Mouse (Mus musculus) left cerebral cortex, postnatal 4 days (tissue): ENCODE data around the gene Actbl2. TPM values are rescaled to one million over a fixed set of nuclear protein-coding genes. Genes with fewer than 3 reads are reported as not detected.

Experiments used
- DNase-seq: peaks from one replicate; pipeline ENCODE4 v3.0.0-alpha.2; 2022
- intact Hi-C: fragments of 180-260 bp; cut with DNase I; formaldehyde crosslinking; loops from one replicate; pipeline ENCODE4 v1.15.1; 2025
- total RNA-seq, 2 experiments: library from RNA; stranded (reverse); gene quantifications; 2 replicates each; pipeline ENCODE4 v1.2.3; 2021

Actbl2 gene
- total RNA-seq: not detected

DNA sequence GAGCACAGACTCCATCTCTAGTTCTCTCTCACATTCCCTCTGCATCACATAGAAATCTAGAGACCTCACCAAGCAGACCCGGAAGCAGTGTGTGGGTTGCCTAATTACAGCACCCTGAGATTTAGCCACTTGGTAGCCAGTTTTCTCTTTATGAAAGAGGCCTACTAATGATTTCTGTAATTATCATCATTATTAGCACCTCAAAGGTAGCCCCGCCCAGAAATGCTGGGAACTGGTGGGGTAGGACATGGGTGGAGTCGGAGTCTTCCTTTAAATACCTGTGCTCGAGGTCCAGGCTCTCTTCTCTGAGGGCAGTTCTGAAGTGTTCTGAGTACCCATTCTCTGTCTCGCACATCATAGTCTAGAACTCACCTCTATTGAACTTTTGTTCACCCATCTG lies at the start of gene Actbl2:
Gene Actbl2, plus strand, starts transcription at position 301 of the 400 bp plus-strand sequence.
- intact Hi-C loops: no loop called here

DNA sequence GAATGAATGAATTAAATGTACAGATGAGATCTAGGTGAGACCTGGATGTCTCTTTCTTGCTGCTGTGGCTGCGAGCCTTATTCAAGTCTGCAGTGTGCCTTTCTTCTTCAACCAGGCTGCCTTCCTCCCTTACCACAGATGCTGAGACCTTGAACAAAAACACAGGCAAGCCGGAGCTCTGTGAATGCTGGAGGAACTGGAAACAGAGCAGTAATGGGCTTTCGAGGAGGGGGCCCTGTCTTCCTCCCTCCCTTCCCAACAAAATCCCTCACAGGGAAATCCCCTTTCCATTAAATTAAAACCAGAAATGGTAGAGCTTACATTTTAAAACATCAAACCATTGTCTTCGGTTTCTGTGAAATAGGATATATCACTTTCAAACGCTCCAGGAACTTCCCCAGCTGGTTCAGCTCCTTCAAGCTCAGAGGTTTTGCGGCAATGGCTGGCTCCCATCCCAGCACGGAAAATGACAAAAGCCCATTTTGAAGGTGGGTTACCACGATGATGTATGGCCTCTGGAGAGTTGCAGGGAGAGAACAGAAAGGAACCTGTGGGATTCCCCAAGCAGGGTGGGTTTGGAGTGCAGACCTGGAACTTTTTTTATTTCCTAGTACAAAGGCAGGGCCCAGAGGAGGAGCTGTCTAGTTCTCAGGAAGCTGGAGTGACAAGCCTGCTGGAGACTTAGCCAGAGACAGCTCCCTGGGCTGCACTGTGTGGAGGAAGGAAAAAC lies 44.0 kb upstream of the Actbl2 start:
- DNase-seq: no peak
- intact Hi-C loops: no loop called here

More for the DNA sequence above, at the start of gene Actbl2:
- DNase-seq: no peak

DNA sequence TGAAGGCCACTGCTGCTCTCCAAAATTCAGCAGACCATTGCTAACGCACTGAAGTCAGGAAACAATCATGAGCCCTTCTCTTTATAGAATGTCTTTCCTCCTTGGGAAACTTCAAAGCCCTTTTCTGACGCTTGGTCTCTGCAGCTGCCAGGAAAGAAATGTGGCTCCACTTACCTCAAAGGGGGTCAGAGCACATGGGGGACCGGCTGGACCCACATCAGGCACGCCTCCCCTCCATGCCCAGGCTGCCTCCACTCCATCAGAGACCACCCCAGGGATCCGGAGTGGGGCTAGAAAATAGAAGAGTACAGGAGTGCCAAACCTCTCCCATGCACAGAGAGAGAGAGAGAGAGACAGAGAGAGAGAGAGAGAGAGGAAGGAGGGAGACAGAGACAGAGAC lies 26.0 kb upstream of the Actbl2 start:
- intact Hi-C loops: no loop called here

DNA sequence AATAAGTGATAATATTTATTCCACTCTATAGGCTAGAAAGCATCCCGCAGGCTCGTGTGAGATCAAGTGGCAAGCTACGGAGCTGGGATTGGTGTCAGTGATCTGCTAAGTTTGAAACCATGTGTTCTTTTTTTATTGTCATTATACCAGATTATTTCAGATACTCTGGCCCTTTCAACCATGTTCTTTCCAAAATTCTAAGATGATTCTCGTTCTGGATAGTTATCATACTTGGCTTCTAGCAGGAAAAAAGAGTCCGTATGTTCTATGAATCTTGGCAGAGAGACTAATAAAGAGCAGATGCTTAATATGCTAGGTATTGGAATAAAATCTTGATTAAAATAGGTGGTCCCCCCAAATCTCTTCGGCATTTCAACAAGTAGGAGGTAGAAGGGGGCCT lies 25.3 kb upstream of the Actbl2 start:
- intact Hi-C loops: no loop called here
- no peak for DNase-seq

More for the DNA sequence above, 26.0 kb upstream of the Actbl2 start:
- DNase-seq: no peak

DNA sequence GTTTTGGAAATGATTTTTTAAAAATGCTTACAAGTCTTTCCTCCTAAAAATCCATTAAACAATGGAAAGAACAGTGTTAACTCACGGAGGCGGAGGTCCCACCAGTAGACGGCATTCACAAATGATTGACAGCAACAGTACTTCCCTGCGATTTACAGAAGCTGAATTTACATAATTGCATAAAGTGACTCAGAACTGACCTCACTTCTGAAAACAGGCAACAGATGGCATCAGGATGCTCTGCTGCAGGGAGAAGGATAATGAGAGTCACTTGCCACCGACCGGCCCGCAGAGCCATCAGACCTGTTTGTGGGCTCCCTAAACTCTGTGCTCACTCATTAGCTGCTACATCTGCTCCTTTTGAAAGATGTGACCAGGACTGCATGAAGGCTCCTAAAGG lies 22.4 kb upstream of the Actbl2 start:
- intact Hi-C loops: loop anchor here (5.0 kb wide), 1 partner anchor 265 kb away; no protein-coding TSS in a partner anchor
- DNase-seq: peak; percentile 8

GRCm38 (mm10) chr13:111233356-111233755 lies 21.5 kb upstream of the Actbl2 start:
- DNase-seq: no peak
- intact Hi-C loops: loop anchor here (5.0 kb wide), 1 partner anchor 266 kb away; no protein-coding TSS in a partner anchor

GRCm38 (mm10) chr13:111234573-111234972 lies 20.2 kb upstream of the Actbl2 start:
- intact Hi-C loops: loop anchor here (5.0 kb wide), 1 partner anchor 267 kb away; no protein-coding TSS in a partner anchor
- DNase-seq: no peak

GRCm38 (mm10) chr13:111235719-111236166 lies 19.1 kb upstream of the Actbl2 start:
- intact Hi-C loops: loop anchor here (5.0 kb wide), 1 partner anchor 177 kb away; no protein-coding TSS in a partner anchor
- DNase-seq: peak; percentile 60

GRCm38 (mm10) chr13:111236461-111236864 lies 18.4 kb upstream of the Actbl2 start:
- DNase-seq: no peak
- intact Hi-C loops: loop anchor here (5.0 kb wide), 1 partner anchor 176 kb away; no protein-coding TSS in a partner anchor

- DNase-seq: no peak
- intact Hi-C loops: loop anchor here (5.0 kb wide), 1 partner anchor 175 kb away; no protein-coding TSS in a partner anchor
These were observed 17.5 kb upstream of the Actbl2 start for GRCm38 (mm10) chr13:111237296-111237695.

DNA sequence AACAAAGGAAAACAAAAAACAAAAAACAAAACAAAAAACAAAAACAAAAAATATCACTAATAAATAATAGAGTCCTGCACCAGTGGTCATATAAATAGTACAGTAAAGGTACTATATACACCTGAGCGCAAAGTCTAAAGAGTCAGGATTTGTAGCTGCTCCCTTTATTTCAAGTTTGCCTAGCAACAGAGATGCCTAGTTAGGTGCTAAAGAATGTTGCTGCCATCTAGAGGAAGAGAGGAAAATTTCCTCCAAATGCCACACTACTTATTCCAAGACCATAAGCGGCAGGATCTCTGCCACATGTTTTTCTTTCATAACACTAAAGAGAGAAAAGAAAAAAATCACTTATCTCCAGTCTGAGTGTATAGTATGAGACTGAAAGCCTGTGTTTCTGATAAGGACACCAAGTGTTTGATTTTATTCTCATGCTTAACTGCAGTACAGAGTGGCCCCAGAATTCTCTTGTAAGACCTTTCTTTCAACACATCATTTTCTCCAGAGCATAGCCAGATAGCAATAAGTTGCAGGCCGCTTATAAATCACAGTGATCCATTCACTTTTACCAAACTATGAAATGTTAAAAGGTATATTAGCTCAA lies 16.8 kb upstream of the Actbl2 start:
- intact Hi-C loops: loop anchor here (1.0 to 5.0 kb wide), 2 partner anchors 174 to 846 kb away; no protein-coding TSS in a partner anchor
- DNase-seq: no peak

DNA sequence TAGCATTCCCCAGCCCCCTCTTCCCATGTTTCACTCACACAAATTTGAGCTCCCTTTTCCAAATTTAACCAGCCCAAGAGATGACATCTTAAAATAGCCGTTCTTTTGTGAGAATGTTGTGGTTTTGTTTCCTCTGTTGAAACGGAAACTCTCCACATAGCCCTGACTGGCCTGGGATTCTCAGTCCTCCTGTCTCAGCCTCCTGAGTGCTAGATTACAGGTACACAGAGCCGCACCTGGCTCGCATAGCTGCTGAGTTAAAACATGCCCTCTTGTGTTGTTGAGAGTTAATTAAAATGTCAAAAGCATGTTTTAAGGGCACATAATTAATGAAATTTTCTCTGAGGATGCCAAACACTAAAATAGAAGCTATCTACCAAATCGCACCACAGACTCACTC lies 3.7 kb upstream of the Actbl2 start:
- intact Hi-C loops: no loop called here

DNA sequence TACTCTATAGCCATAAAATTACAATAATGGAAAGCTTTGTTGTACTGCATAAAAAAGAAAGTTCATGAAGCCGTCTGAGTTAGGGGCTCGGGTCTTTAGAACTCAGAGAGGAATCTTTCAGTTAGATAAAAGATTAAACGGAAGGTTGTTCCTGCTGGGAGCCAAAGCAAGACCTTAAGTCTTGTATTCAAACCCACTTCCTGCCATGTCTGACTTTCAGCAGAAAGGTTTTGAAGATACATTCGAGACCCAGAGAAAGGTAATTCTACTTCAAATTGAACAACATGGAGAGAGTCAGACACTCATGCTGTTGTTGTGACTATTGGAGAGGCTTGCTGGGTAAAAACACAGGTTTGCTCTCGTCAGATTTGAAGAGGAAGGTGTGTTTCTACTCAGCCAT lies 3.0 kb upstream of the Actbl2 start:
- no peak for DNase-seq
- intact Hi-C loops: no loop called here

More for the DNA sequence above, 3.7 kb upstream of the Actbl2 start:
- no peak for DNase-seq

GRCm38 (mm10) chr13:111258016-111258415 lies 3.2 kb downstream of the Actbl2 start:
- intact Hi-C loops: no loop called here
- DNase-seq: no peak

GRCm38 (mm10) chr13:111258424-111259092 lies 3.7 kb downstream of the Actbl2 start:
- intact Hi-C loops: no loop called here

GRCm38 (mm10) chr13:111259093-111259491 lies 4.3 kb downstream of the Actbl2 start:
- DNase-seq: no peak
- intact Hi-C loops: no loop called here

More at GRCm38 (mm10) chr13:111258424-111259092, 3.7 kb downstream of the Actbl2 start:
- DNase-seq: no peak

DNA sequence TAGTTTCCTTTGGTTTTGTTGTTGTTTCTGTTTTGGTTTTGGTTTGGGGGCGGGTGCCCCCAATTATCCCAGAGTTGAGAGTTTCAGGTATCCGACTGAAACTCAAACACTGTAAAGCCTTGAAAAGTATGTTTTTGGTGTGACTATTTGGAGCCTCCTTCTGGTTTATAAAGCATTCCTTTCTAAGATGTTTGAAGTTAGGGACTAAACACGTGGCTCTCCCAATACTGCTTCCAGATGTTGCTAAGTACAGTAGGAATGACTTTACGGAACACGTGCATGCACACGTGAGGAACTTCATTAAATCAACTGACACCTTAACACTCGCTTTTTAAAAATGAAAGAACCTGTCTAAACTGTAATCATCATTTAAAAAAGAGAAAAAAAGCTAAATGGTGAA lies 4.9 kb downstream of the Actbl2 start:
- intact Hi-C loops: no loop called here
- no peak for DNase-seq

- intact Hi-C loops: no loop called here
- no peak for DNase-seq
These were observed 8.4 kb downstream of the Actbl2 start for GRCm38 (mm10) chr13:111263186-111263585.

DNA sequence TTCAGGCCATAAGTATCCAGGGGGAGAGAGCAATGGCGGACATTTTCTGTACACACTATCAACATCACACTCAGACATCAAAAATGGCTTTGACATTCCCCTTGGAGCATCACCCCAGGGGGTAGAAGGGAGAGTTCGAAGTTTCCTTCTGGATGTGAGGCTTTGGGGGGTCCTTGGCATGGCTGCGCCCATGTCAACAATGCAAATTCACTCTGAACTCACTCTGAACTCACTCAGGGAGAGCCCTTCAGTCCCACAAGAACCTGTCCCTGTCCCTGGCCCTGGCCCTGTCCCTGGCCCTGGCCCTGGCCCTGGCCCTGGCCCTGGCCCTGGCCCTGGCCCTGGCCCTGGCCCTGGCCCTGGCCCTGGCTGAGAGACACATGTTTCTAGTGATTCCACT lies 8.9 kb downstream of the Actbl2 start:
- intact Hi-C loops: no loop called here
- no peak for DNase-seq

GRCm38 (mm10) chr13:111265231-111266000 lies 10.6 kb downstream of the Actbl2 start:
- intact Hi-C loops: no loop called here
- no peak for DNase-seq
